Mouse (Mus musculus) heart, embryonic 13.5 days (tissue): ENCODE measurements around the gene Jak2. TPM values are rescaled to one million over a fixed set of nuclear protein-coding genes. Genes with fewer than 3 reads are reported as not detected.

Source experiments
- ATAC-seq: fragments of 200-750 bp; cut with Nextera tagmentation; 2 replicates; pipeline ENCODE4 v1.8.0; 2017; ENCODE audit warnings: moderate TSS enrichment; ENCODE audit not compliant: insufficient number of reproducible peaks, low FRiP score, low TSS enrichment; ENCODE audit errors: extremely low read depth
- H3K27ac ChIP-seq: fragments of 300-500 bp; sonication (generic); replicated peaks from 2 replicates; pipeline ENCODE4 v1.5.1; 2015; ENCODE audit warnings: moderate library complexity, mild to moderate bottlenecking, inconsistent platforms
- H3K27me3 ChIP-seq: fragments of 300-500 bp; sonication (generic); replicated peaks from 2 replicates; pipeline ENCODE4 v1.6.1; 2015; ENCODE audit warnings: mild to moderate bottlenecking, inconsistent platforms
- H3K36me3 ChIP-seq: fragments of 300-500 bp; sonication (generic); 2 replicates; pipeline ENCODE4 v1.6.1; 2015; ENCODE audit warnings: mild to moderate bottlenecking, inconsistent platforms
- H3K4me1 ChIP-seq: fragments of 300-500 bp; sonication (generic); 2 replicates; pipeline ENCODE4 v1.6.1; 2015; ENCODE audit warnings: inconsistent platforms
- H3K4me2 ChIP-seq: fragments of 300-500 bp; sonication (generic); 2 replicates; pipeline ENCODE4 v1.6.1; 2015; ENCODE audit warnings: inconsistent platforms, mild to moderate bottlenecking, moderate library complexity
- H3K4me3 ChIP-seq: fragments of 300-500 bp; sonication (generic); 2 replicates; pipeline ENCODE4 v1.5.1; 2015; ENCODE audit warnings: moderate library complexity, mild to moderate bottlenecking, inconsistent platforms
- H3K9ac ChIP-seq: fragments of 300-500 bp; sonication (generic); 2 replicates; pipeline ENCODE4 v1.6.1; 2015; ENCODE audit warnings: inconsistent platforms, mild to moderate bottlenecking, moderate library complexity
- H3K9me3 ChIP-seq: fragments of 300-500 bp; sonication (generic); 2 replicates; pipeline ENCODE4 v1.6.1; 2016; ENCODE audit warnings: inconsistent platforms
- WGBS: fragments of 180-500 bp; shearing (Covaris S2); methylation state at CpG from one replicate; pipeline ENCODE4 v1.1.7; 2015; ENCODE audit warnings: mixed read lengths; 5-methylcytosine and 5-hydroxymethylcytosine counted together
- polyA plus RNA-seq: library from polyadenylated mRNA; unstranded; fragments of >200 nt; fragmentation: Nextera tagmentation; extraction: Ambion mirVana; gene quantifications from 2 replicates; pipeline ENCODE4 v1.2.1, GENCODE M21; 2015

Gene Jak2
- polyA plus RNA-seq, 1 experiment from 2014 or later = 5.3 TPM

GRCm38 (mm10) chr19:29228989-29229388 lies 22.6 kb upstream of the Jak2 start:
- H3K9ac ChIP-seq = no peak overlapping the region
- no peak for ATAC-seq
- 0 out of 2 replicates have a peak, but pooled peaks cover 4% of the 10 kb centered on the region for H3K4me1 ChIP-seq
- H3K4me3 ChIP-seq = no peak overlapping the region
- no peak overlapping the region for H3K4me2 ChIP-seq
- 57% methylated on average over 2 of the region's 2 CpGs for WGBS
- H3K36me3 ChIP-seq = no peaks in the 10 kb centered on the region
- H3K27ac ChIP-seq = no peak overlapping the region
- H3K9me3 ChIP-seq = peaks cover 6% of the 10 kb centered on the region; the same call in 1 of the 2 replicates
- H3K27me3 ChIP-seq = no peaks in the 10 kb centered on the region

GRCm38 (mm10) chr19:29232738-29233137 lies 18.9 kb upstream of the Jak2 start:
- no peak overlapping the region for H3K9ac ChIP-seq
- H3K4me2 ChIP-seq = no peak overlapping the region
- peaks cover 14% of the 10 kb centered on the region for H3K4me1 ChIP-seq
- no peaks in the 10 kb centered on the region for H3K27me3 ChIP-seq
- H3K27ac ChIP-seq = no peak overlapping the region
- no peaks in the 10 kb centered on the region for H3K9me3 ChIP-seq
- no peaks in the 10 kb centered on the region for H3K36me3 ChIP-seq
- no peak overlapping the region for H3K4me3 ChIP-seq
- ATAC-seq = no peak
- 47% methylated on average over 6 of the region's 6 CpGs for WGBS

- no peak overlapping the region for H3K27ac ChIP-seq
- peak overlapping the region; percentile 51 for H3K4me2 ChIP-seq
- no peaks in the 10 kb centered on the region for H3K27me3 ChIP-seq
- no peaks in the 10 kb centered on the region for H3K9me3 ChIP-seq
- H3K4me3 ChIP-seq = no peak overlapping the region
- H3K36me3 ChIP-seq = no peaks in the 10 kb centered on the region
- WGBS = 43% methylated on average over 9 of the region's 9 CpGs
- peaks cover 44% of the 10 kb centered on the region for H3K4me1 ChIP-seq
- ATAC-seq = no peak
- peak overlapping the region; percentile 47 for H3K9ac ChIP-seq
Observed at GRCm38 (mm10) chr19:29236658-29237385, 14.8 kb upstream of the Jak2 start.

- WGBS = 22% methylated on average over 9 of the region's 9 CpGs
- Histone ChIP-seq H3K27me3 (no peaks in the 10 kb centered on the region), H3K4me2 (peak overlapping the region; percentile 27; the same call in 1 of the 2 replicates), H3K36me3 (no peaks in the 10 kb centered on the region), H3K4me1 (peaks cover 43% of the 10 kb centered on the region), H3K9me3 (no peaks in the 10 kb centered on the region), H3K27ac (0 out of 2 replicates have a peak overlapping the region, but pooled peaks have one; percentile 21), H3K9ac (no peak overlapping the region), H3K4me3 (no peak overlapping the region)
- ATAC-seq = no peak
Observed at GRCm38 (mm10) chr19:29238171-29238570, 13.5 kb upstream of the Jak2 start.

DNA sequence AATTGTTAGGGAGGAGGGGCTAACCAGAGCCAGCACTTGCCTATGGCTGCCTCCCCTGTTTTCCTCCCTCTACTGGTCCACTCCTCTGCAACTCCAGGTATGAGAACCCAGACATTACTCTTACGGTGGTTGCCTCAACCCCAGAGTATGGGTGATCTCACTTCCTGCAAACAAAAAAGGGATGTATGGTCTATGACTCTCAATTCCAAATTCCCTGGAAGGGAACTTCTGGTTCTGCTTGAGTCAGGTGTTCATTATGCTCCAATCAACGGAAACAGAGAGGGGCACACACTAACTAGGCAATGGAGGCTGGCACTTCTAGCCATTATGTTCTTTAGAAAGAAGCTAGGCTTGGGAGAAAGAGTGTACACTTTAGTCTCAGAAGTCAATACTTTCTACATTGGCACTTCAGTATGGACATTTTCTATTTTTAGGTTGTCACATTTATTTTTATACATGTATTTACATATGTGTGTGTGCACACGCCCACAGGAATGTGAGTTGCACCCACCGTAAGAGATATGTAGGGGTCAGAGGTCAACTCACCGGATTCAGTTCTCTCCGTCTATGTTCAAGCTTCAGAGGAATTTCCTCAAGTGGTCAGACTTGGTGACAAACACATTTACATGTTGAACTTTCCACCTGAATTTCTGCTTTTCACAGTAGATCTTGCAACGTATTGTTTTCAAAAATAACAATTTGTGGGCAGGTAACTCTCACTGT lies 12.0 kb upstream of the Jak2 start:
- no peak overlapping the region for H3K27ac ChIP-seq
- H3K9me3 ChIP-seq = no peaks in the 10 kb centered on the region
- H3K27me3 ChIP-seq = no peaks in the 10 kb centered on the region
- no peak overlapping the region for H3K4me3 ChIP-seq
- no peak overlapping the region for H3K4me2 ChIP-seq
- WGBS = 49% methylated on average over 7 of the region's 7 CpGs
- H3K4me1 ChIP-seq = peaks cover 43% of the 10 kb centered on the region
- H3K9ac ChIP-seq = no peak overlapping the region
- H3K36me3 ChIP-seq = no peaks in the 10 kb centered on the region
- no peak for ATAC-seq

DNA sequence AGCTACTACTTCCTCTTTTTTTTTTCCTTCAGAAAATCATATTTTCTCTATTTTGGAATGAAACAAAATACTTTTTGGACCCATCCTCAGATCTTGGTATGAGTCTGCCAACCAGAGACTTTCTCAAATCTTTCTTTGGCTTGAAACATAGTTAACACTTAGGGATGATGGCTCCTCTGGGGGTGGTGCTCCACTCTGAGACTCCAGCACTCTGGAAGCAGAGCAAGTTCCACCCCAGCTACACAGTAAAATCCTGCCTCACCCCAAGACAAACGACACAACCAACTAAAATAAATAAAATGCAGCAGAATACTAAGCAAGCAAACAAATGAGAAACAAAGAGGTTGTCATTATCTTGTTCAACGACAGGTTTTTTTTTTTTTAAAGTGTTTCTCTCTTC lies 11.0 kb upstream of the Jak2 start:
- H3K36me3 ChIP-seq = no peaks in the 10 kb centered on the region
- no peak overlapping the region for H3K27ac ChIP-seq
- no peak for ATAC-seq
- H3K27me3 ChIP-seq = no peaks in the 10 kb centered on the region
- H3K4me3 ChIP-seq = no peak overlapping the region
- H3K9me3 ChIP-seq = no peaks in the 10 kb centered on the region
- H3K4me2 ChIP-seq = no peak overlapping the region
- WGBS = 51% methylated on average over 2 of the region's 2 CpGs
- peaks cover 43% of the 10 kb centered on the region for H3K4me1 ChIP-seq
- H3K9ac ChIP-seq = no peak overlapping the region

DNA sequence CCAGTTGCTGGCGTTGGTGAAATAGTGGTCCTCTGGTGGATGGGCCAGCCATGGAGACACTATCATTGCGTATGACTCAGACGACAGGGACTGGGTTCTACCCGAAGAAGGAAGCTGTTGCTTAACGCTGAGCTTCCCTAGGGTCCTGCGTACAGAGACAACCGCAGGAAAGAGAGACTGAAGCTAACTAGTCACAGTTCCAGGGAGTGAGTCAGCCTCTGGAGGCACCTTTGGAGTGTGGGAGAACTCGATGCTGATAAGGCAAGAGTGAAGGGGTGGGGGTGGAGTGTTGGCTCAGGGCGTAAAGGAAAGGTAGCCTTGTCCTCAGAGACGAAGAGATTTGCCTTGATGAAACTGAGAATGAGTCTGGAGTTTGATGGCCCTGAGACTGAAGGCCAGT lies 10.0 kb upstream of the Jak2 start:
- Histone ChIP-seq H3K9ac (no peak overlapping the region), H3K27ac (no peak overlapping the region), H3K27me3 (no peaks in the 10 kb centered on the region), H3K36me3 (no peaks in the 10 kb centered on the region), H3K4me2 (0 out of 2 replicates have a peak overlapping the region, but pooled peaks have one; percentile 22), H3K4me3 (no peak overlapping the region), H3K9me3 (no peaks in the 10 kb centered on the region), H3K4me1 (peaks cover 43% of the 10 kb centered on the region)
- WGBS = 46% methylated on average over 10 of the region's 10 CpGs
- no peak for ATAC-seq

DNA sequence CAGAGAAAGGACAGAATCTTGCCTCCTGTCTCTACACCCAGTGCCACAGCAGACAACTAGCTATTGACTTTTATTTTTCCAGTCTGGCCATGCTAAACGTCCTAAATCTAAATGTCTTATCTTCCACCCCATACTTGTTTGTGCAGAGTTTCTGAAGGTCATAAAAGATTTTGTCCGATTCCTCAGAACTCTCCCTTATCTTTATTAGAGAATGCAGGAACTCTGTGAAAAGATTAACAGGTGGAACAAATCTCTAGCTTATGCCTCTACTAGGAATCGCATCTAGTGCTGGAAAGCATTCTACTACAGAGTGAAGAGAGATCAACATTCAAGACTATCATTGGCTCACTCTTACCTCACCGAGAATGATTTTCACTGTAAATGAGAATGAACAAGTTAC lies 1.7 kb upstream of the Jak2 start:
- Histone ChIP-seq H3K9me3 (no peaks in the 10 kb centered on the region), H3K4me2 (peak overlapping the region; percentile 93), H3K4me1 (peaks cover 47% of the 10 kb centered on the region), H3K4me3 (peak overlapping the region; percentile 92), H3K27ac (no peak overlapping the region), H3K27me3 (no peaks in the 10 kb centered on the region), H3K36me3 (no peaks in the 10 kb centered on the region), H3K9ac (peak overlapping the region; percentile 99)
- ATAC-seq = no peak
- 31% methylated on average over 4 of the region's 4 CpGs for WGBS

- WGBS = under 1% methylated on average over 44 of the region's 44 CpGs
- H3K36me3 ChIP-seq = no peaks in the 10 kb centered on the region
- peak overlapping the region; percentile 98 for H3K27ac ChIP-seq
- no peaks in the 10 kb centered on the region for H3K27me3 ChIP-seq
- no peak for ATAC-seq
- no peaks in the 10 kb centered on the region for H3K9me3 ChIP-seq
- peak overlapping the region; percentile 99 for H3K9ac ChIP-seq
- peak overlapping the region; percentile 93 for H3K4me2 ChIP-seq
- H3K4me1 ChIP-seq = peaks cover 51% of the 10 kb centered on the region
- H3K4me3 ChIP-seq = peak overlapping the region; percentile 92
Observed at GRCm38 (mm10) chr19:29251958-29252801, 552 bp downstream of the Jak2 start.

GRCm38 (mm10) chr19:29252831-29253545 lies 1.4 kb downstream of the Jak2 start:
- peak overlapping the region; percentile 99 for H3K9ac ChIP-seq
- H3K27me3 ChIP-seq = no peaks in the 10 kb centered on the region
- no peak for ATAC-seq
- WGBS = 25% methylated on average over 10 of the region's 10 CpGs
- H3K4me3 ChIP-seq = peak overlapping the region; percentile 92
- H3K36me3 ChIP-seq = no peaks in the 10 kb centered on the region
- peak overlapping the region; percentile 98 for H3K27ac ChIP-seq
- H3K9me3 ChIP-seq = no peaks in the 10 kb centered on the region
- peak overlapping the region; percentile 93 for H3K4me2 ChIP-seq
- peaks cover 51% of the 10 kb centered on the region for H3K4me1 ChIP-seq
